Mouse (Mus musculus) activated CD4-positive, CD25-positive, alpha-beta regulatory T cell (primary cell): Measurements from ENCODE around the gene Ext2. TPM values are rescaled to one million over a fixed set of nuclear protein-coding genes. Genes with fewer than 3 reads are reported as not detected.

ENCODE experiments used
- polyA plus RNA-seq, 2 experiments: library from polyadenylated mRNA; unstranded; fragments of 100-300 nt; shearing (Covaris generic); gene quantifications; one replicate each; pipeline ENCODE4 v1.2.1; 2017

The Ext2 gene
- polyA plus RNA-seq = 10 to 100 TPM; 60.4 to 77.7 TPM

GRCm38 (mm10) chr2:93822045-93822749 is at the start of gene Ext2:
TSS of gene Ext2 (minus strand) at chr2:93822568.

GRCm38 (mm10) chr2:93869107-93869600 is 46.8 kb upstream of the Ext2 start, which contains the start of gene Accsl:
TSS of gene Accsl (minus strand) at chr2:93869157.

GRCm38 (mm10) chr2:93849505-93850089 is 27.2 kb upstream of the Ext2 start, which contains the start of gene Accs:
TSS of gene Accs (minus strand) at chr2:93849943.

Other genes with a start within 250 kb of the Ext2 start
- gene Alx4, start 180.2 kb downstream of the Ext2 start, polyA plus RNA-seq = under 1 TPM in 1 of 2 experiments, not detected in 1; 0.09 TPM
- 10 to 100 TPM; 10.3 to 12.1 TPM for gene Accs, start 27.4 kb upstream of the Ext2 start, polyA plus RNA-seq
- gene Accsl, start 46.6 kb upstream of the Ext2 start, polyA plus RNA-seq = not detected
- under 1 TPM in 1 of 2 experiments, not detected in 1; 0.35 TPM for gene Gm13889, start 134.6 kb upstream of the Ext2 start, polyA plus RNA-seq
- gene Gm27027, start 173.8 kb upstream of the Ext2 start, polyA plus RNA-seq = under 1 TPM in 1 of 2 experiments, not detected in 1; 0.50 TPM
- gene Alkbh3, start 188.2 kb upstream of the Ext2 start, polyA plus RNA-seq = 10 to 100 TPM; 54.0 to 65.8 TPM